Mouse (Mus musculus) midbrain, embryonic 11.5 days (tissue): ENCODE measurements around the gene Meaf6. TPM values are rescaled to one million over a fixed set of nuclear protein-coding genes. Genes with fewer than 3 reads are reported as not detected.
A peak's percentile ranks its signal among the peaks of the same experiment; 100 is the strongest.

ENCODE experiments used
- ATAC-seq: fragments of 200-750 bp; cut with Nextera tagmentation; 2 replicates; pipeline ENCODE4 v1.8.0; 2017; ENCODE audit warnings: moderate TSS enrichment, moderate library complexity; ENCODE audit not compliant: low FRiP score
- DNase-seq: peaks from one replicate; pipeline ENCODE4 v3.0.0; 2015; ENCODE audit warnings: low spot score; ENCODE audit errors: missing footprints
- H3K27ac ChIP-seq: fragments of 300-500 bp; sonication (generic); 2 replicates; pipeline ENCODE4 v1.5.1; 2014; ENCODE audit warnings: low read depth, low read length
- H3K27me3 ChIP-seq: fragments of 300-500 bp; sonication (generic); 2 replicates; pipeline ENCODE4 v1.6.1; 2014; ENCODE audit warnings: mild to moderate bottlenecking, low read length, moderate library complexity, mixed read lengths; ENCODE audit not compliant: control insufficient read depth, insufficient read depth
- H3K36me3 ChIP-seq: fragments of 300-500 bp; sonication (generic); 2 replicates; pipeline ENCODE4 v1.6.1; 2014; ENCODE audit warnings: mild to moderate bottlenecking, low read length, moderate library complexity, mixed read lengths; ENCODE audit not compliant: control insufficient read depth, insufficient read depth
- H3K4me1 ChIP-seq: fragments of 300-500 bp; sonication (generic); 2 replicates; pipeline ENCODE4 v1.6.1; 2014; ENCODE audit warnings: low read length; ENCODE audit not compliant: control insufficient read depth, insufficient read depth
- H3K4me2 ChIP-seq: fragments of 300-500 bp; sonication (generic); 2 replicates; pipeline ENCODE4 v1.6.1; 2014; ENCODE audit warnings: mild to moderate bottlenecking, moderate library complexity
- H3K4me3 ChIP-seq: fragments of 300-500 bp; sonication (generic); 2 replicates; pipeline ENCODE4 v1.5.1; 2014; ENCODE audit warnings: low read depth, low read length
- H3K9ac ChIP-seq: fragments of 300-500 bp; sonication (generic); 2 replicates; pipeline ENCODE4 v1.6.1; 2014; ENCODE audit warnings: low read length
- H3K9me3 ChIP-seq: fragments of 300-500 bp; sonication (generic); 2 replicates; pipeline ENCODE4 v1.6.1; 2016; ENCODE audit warnings: low read length; ENCODE audit not compliant: control insufficient read depth
- WGBS: fragments of 180-500 bp; shearing (Covaris S2); extraction: QIAGEN DNeasy Blood & Tissue Kit; methylation state at CpG from one replicate; pipeline ENCODE4 v1.1.7; 2014; 5-methylcytosine and 5-hydroxymethylcytosine counted together
- polyA plus RNA-seq: library from polyadenylated mRNA; unstranded; fragments of >200 nt; fragmentation: Nextera tagmentation; extraction: Ambion mirVana; gene quantifications from 2 replicates; pipeline ENCODE4 v1.2.1, GENCODE M21; 2014

Meaf6 gene
- polyA plus RNA-seq, 1 experiment from 2014 or later: 128 TPM

- no peak for ATAC-seq
- 62% methylated on average over 20 of the region's 20 CpGs for WGBS
- DNase-seq: peak; percentile 56
- no peak overlapping the region for H3K27ac ChIP-seq
- H3K27me3 ChIP-seq: no peaks in the 10 kb centered on the region; the same call in 1 of the 2 replicates
- no peak overlapping the region for H3K4me2 ChIP-seq
- H3K9me3 ChIP-seq: no peaks in the 10 kb centered on the region
- no peak overlapping the region for H3K4me3 ChIP-seq
- H3K36me3 ChIP-seq: no peaks in the 10 kb centered on the region
- H3K9ac ChIP-seq: no peak overlapping the region
- peaks cover 3% of the 10 kb centered on the region; the same call in 1 of the 2 replicates for H3K4me1 ChIP-seq
Observed at GRCm38 (mm10) chr4:125158581-125159317, 73.8 kb downstream of the Meaf6 start.

- WGBS: 6% methylated on average over 19 of the region's 19 CpGs
- no peaks in the 10 kb centered on the region; the same call in 1 of the 2 replicates for H3K27me3 ChIP-seq
- 0 out of 2 replicates have a peak overlapping the region, but pooled peaks have one; percentile 20 for H3K4me2 ChIP-seq
- peaks cover 3% of the 10 kb centered on the region; the same call in 1 of the 2 replicates for H3K4me1 ChIP-seq
- H3K4me3 ChIP-seq: no peak overlapping the region
- peak; percentile 75; the same call in 1 of the 2 replicates for ATAC-seq
- no peak overlapping the region for H3K27ac ChIP-seq
- H3K9ac ChIP-seq: no peak overlapping the region
- H3K9me3 ChIP-seq: no peaks in the 10 kb centered on the region
- DNase-seq: peak; percentile 99
- no peaks in the 10 kb centered on the region for H3K36me3 ChIP-seq
Observed at GRCm38 (mm10) chr4:125160320-125160950, 75.5 kb downstream of the Meaf6 start.

GRCm38 (mm10) chr4:125160951-125161331 is 76.0 kb downstream of the Meaf6 start:
- H3K9me3 ChIP-seq: no peaks in the 10 kb centered on the region
- peaks cover 3% of the 10 kb centered on the region; the same call in 1 of the 2 replicates for H3K4me1 ChIP-seq
- no peaks in the 10 kb centered on the region for H3K36me3 ChIP-seq
- ATAC-seq: no peak
- no peak overlapping the region for H3K4me2 ChIP-seq
- H3K9ac ChIP-seq: no peak overlapping the region
- 69% methylated on average over 10 of the region's 10 CpGs for WGBS
- no peak for DNase-seq
- H3K27me3 ChIP-seq: no peaks in the 10 kb centered on the region; the same call in 1 of the 2 replicates
- H3K4me3 ChIP-seq: no peak overlapping the region
- H3K27ac ChIP-seq: no peak overlapping the region

GRCm38 (mm10) chr4:125161392-125161791 is 76.5 kb downstream of the Meaf6 start:
- no peaks in the 10 kb centered on the region for H3K9me3 ChIP-seq
- H3K27ac ChIP-seq: no peak overlapping the region
- DNase-seq: peak; percentile 82
- no peaks in the 10 kb centered on the region; the same call in 1 of the 2 replicates for H3K27me3 ChIP-seq
- H3K4me3 ChIP-seq: no peak overlapping the region
- no peak overlapping the region for H3K9ac ChIP-seq
- WGBS: 37% methylated on average over 7 of the region's 8 CpGs
- no peaks in the 10 kb centered on the region for H3K36me3 ChIP-seq
- ATAC-seq: no peak
- no peak overlapping the region for H3K4me2 ChIP-seq
- H3K4me1 ChIP-seq: peaks cover 3% of the 10 kb centered on the region; the same call in 1 of the 2 replicates

- DNase-seq (peak; percentile 64), ATAC-seq (no peak)
- no peak overlapping the region for H3K4me3 ChIP-seq
- no peaks in the 10 kb centered on the region for H3K36me3 ChIP-seq
- no peak overlapping the region for H3K4me2 ChIP-seq
- H3K4me1 ChIP-seq: peaks cover 3% of the 10 kb centered on the region; the same call in 1 of the 2 replicates
- no peaks in the 10 kb centered on the region for H3K9me3 ChIP-seq
- no peak overlapping the region for H3K9ac ChIP-seq
- H3K27me3 ChIP-seq: no peaks in the 10 kb centered on the region; the same call in 1 of the 2 replicates
- WGBS: 65% methylated on average over 7 of the region's 7 CpGs
- H3K27ac ChIP-seq: no peak overlapping the region
Observed at GRCm38 (mm10) chr4:125162701-125163100, 77.8 kb downstream of the Meaf6 start.

Other genes starting within 250 kb of the Meaf6 start
- gene Yrdc, start 234.5 kb upstream of the Meaf6 start, polyA plus RNA-seq: 43.0 and 47.9 TPM in 2 replicates
- gene 1110065P20Rik, start 233.9 kb upstream of the Meaf6 start, polyA plus RNA-seq: 52.7 and 60.0 TPM in 2 replicates
- 10.2 and 11.5 TPM in 2 replicates for gene Maneal, start 223.0 kb upstream of the Meaf6 start, polyA plus RNA-seq
- 4.6 and 4.7 TPM in 2 replicates for gene Epha10, start 204.2 kb upstream of the Meaf6 start, polyA plus RNA-seq
- 3.8 and 4.3 TPM in 2 replicates for gene 9930104L06Rik, start 148.1 kb upstream of the Meaf6 start, polyA plus RNA-seq
- 244 and 248 TPM in 2 replicates for gene Cdca8, start 145.8 kb upstream of the Meaf6 start, polyA plus RNA-seq
- gene Rspo1, start 98.7 kb upstream of the Meaf6 start, polyA plus RNA-seq: 9.0 and 11.9 TPM in 2 replicates
- 88.7 and 101 TPM in 2 replicates for gene Gnl2, start 68.5 kb upstream of the Meaf6 start, polyA plus RNA-seq
- gene Dnali1, start 19.4 kb upstream of the Meaf6 start, polyA plus RNA-seq: 0.23 and 0.42 TPM in 2 replicates
- 38.0 and 41.0 TPM in 2 replicates for gene Snip1, start 18.5 kb upstream of the Meaf6 start, polyA plus RNA-seq
- gene Zc3h12a, start 42.7 kb downstream of the Meaf6 start, polyA plus RNA-seq: 0.22 and 0.37 TPM in 2 replicates